Mouse (Mus musculus) 3T3-L1 (cell line): ENCODE results near the gene 9130213A22Rik.

Source experiments
- DNase-seq: peaks from one replicate; pipeline ENCODE4 v3.0.0-alpha.2; 2015; ENCODE audit warnings: low read depth, low spot score

The 9130213A22Rik gene

DNA sequence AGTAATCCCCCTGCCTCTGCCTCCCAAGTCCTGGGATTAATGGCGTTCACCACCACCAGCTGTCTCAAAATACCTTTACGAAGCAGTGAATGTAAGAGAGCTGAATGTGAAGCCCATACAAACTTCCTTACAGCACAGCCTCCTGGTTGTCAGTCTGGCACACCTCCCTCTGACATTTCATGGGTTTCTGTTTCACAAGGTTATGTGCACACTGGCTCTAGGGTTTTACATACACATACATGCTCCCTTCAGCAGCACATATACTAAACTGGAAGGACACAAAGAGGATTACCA is 47.7 kb downstream of the 9130213A22Rik start:
- DNase-seq, result no peak

DNA sequence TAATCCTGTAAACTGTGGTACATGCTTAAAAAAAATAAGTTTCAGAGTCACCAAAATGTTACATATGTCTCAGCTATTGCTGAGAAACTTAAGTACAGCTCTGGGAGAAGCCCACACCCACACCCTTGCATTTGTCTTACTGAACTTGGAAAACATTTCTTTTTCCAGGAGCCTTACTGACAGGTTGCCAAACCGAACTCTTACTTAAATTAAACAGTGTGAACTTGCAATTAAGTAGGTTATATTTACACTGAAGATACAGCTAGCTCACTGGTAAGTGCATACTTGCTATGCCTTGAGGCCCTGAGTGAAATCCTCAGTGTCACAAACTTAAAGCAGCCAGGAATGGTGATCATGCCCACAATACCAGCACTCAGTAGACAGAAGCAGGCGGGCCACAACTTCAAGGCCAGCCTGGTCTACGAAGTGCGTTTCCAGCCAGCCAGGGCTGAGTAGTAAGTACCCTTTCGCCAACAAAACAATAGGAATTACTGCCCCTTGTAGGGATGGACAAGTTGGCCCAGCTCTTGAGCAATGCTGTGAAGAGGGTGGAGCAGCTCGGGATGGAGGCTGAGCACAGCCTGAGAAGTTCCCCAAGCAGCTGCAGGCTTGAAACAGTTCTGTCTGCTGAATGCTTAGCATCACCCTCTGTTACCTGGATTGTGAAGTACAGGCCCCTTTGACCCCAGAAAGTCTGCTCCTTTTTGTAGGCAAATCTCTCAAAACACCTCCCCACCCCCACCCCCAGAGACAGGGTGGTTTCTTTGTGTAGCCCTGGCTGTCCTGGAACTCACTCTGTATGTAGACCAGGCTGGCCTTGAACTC is 48.2 kb downstream of the 9130213A22Rik start:
- peak; percentile 57 for DNase-seq

DNA sequence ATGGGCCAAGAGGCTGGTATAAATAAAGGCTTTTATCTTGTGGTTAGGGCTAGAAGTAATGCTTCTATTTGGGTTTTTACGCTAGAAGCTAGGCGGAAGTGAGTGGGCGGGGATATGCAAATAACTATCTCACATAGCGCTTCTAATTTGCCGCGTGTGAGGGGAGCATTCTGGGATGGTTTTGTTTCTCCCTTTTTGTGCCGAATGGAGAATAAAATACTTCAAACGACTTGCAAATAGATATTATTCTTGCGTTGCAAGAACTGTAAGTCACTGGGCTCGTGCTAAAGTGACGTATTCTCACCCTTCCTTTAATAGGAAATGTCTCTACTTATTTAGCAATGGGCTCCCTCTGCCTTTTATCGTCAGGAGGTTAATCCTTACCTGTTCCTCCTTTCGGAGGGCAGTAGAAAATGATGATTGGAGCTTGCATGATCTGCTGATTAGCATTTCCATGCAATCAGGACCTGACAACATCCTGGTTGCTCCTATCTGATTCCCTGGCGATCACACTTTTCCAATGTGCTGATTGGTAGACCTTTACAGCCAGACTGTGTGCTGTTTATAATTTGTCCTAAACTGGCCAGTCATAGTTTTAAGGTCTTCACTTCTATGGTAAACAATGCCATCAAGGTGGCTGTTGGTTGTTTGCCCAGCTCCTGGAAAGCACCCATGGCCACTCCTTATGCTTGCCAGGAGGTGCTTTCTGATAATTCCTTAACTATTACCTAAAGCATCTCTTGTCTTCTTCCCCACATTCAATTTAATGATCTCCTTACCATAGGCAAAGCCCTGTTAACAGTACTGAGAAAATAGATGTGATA is 49.1 kb downstream of the 9130213A22Rik start:
- peak; percentile 98 for DNase-seq

DNA sequence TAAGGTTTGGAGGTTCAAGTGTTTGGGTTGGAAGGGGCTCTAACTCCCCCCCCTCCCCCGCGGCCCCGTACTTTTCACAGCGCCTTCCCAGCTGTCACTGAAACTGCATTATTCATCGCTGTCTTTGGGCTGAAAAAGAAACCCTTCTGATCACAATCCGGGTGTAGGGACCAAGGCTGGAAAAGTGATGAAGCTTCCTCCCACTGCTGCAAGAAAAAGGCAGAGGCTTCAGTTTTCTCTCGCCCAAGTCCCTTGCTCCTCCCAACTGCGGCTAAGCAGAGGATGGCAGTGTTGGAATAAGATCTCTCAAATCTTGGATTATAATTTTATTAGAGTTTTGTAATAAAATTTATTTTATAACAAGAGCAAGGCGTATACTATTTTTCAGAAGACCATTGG is 49.7 kb downstream of the 9130213A22Rik start:
- DNase-seq, result no peak

DNA sequence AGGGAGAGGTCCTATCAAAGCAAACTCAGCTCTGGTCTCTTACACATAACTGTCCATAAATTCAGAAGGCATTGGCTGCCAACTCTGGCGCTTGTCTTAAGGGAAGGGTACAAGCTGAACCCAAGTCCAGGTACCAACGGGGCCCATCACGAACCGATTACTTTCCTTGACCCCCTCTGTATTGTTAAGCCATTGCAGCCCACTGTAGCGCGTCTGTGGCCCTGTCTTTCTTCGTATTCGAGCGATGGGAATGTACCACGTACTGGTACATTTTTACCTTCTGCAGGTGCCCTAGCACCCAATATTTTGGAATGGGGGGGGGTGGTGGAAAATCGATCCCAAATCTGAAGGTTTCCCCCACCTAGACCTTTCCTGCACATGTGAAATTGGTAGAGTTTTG is 50.2 kb downstream of the 9130213A22Rik start:
- no peak for DNase-seq

DNA sequence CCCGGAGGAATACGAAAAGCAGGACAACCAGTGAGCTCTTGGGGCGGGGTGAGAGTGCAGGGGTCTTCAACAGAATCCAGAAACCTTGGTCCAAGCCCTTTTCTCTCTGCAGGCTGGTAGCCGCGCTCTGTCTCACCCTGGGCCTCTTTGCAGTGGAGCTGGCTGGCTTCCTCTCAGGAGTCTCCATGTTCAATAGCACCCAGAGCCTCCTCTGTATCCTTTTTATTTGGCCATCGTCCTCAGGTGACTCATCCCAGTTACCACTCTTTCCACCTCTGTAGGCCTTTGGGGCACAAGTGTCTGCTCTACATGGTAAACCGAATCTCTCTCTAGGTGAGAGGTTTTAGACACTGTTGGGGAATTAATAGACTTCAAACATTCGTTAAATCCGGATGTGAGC is 51.1 kb downstream of the 9130213A22Rik start:
- DNase-seq, result peak; percentile 73

DNA sequence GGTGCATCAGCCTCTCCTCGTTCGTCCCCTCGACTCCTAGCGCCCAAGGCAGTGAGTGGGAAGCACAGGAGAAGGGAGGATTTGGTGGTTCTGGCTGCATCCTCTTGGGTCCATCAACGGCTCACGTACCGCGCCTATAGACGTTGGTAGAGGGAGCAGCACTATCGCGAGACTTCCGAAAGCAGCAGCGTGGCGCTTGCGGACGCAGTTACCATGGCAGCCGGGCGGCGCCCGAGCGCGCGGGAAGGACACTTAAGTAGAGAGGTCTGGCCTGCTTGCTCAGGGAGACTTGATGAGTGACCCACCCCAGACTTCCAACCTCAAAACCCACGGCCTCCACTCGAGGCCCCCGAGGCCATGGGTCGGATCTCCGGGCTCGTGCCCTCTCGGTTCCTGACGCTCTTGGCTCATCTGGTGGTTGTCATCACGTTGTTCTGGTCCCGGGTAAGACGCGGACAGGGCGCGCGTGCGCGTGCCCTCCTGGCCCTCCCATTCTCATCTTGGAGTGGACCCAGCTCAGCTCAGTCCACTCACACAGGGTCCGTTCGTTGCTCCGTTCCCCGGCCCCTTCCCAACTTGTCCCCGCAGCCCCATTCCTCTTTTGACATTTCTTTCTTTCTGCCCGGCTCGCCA is 51.7 kb downstream of the 9130213A22Rik start, which contains the start of gene Tmem107:
TSS of gene Tmem107 (plus strand) at position 217 of the 633 bp plus-strand sequence.
- peak; percentile 96 for DNase-seq

DNA sequence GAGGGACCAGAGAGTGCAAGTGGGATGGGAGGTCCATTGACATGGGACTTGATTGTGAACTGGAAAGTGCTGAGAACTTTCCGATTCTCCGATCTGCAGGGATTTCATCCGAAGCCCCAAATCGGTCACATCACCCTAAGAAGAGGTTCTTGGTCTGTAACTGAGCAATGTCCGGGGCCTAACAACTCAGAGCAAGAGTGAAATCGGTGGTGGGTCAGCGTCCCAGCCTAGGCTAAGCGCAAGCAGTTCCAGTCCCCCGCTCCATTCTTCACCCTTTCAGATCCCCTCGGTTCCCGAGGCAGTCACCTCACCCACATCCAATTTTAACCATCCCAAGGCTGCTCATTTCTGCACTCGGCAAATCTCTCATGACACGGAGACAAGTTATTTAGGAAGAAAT is 52.3 kb downstream of the 9130213A22Rik start:
- DNase-seq, result no peak
